Mouse (Mus musculus): ENCODE results near the gene Fuz. TPM values are rescaled to one million over a fixed set of nuclear protein-coding genes. Genes with fewer than 3 reads are reported as not detected.
A peak's percentile ranks its signal among the peaks of the same experiment; 100 is the strongest.
"Not testable (repeated sequence)": the region's sequence is repeated elsewhere in the genome, so short reads cannot be mapped to it uniquely, and the experiment has no call there.

Gene Fuz
- total RNA-seq, 2 experiments from 2014 or later, result 17.8 to 19.0 TPM

DNA sequence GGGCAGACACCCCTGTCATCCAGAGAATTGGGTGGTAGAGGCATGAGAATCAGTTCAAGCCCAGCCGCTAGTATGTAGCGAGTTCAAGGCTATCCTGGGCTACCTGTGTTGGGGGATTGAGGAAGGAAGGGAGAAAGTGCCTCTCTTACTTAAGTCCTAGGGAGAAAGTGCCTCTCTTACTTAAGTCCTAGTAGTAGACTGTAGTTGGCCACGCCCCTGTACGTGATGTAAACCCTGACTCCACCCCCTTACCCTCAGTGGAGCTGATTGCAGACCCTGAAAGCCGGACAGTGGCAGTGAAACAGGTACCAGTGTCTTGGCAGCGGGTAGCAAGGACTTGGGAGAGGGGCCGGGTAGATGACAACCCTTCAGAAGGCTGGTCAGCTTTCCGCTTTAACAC is 38.0 kb upstream of the Fuz start:
- peak in 1 of 2 experiments; percentile 66 for DNase-seq (ENCODE audit: extremely low spot score in 1 of 2, low spot score in 2 of 2)
- intact Hi-C loops (cut with DNase I), result no loop called here

DNA sequence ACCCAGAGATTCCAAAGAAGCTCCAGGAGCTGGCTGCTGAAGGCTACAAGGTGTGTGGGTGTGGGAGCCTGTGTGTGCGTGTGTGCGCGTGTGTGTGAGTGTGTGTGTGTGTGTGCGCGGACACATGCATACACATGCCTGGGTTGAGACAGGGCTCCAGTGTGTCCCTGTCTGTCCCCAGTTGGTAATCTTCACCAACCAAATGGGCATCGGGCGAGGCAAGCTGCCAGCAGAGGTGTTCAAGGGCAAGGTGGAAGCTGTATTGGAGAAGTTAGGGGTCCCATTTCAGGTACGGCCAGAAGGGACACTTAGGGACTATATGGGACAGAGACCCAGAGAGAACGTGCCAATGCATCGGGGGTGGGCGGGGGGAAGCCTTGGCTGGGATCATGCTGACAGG is 36.0 kb upstream of the Fuz start:
- DNase-seq (ENCODE audit: extremely low spot score in 1 of 2, low spot score in 2 of 2), result no peak
- intact Hi-C loops (cut with DNase I), result no loop called here

DNA sequence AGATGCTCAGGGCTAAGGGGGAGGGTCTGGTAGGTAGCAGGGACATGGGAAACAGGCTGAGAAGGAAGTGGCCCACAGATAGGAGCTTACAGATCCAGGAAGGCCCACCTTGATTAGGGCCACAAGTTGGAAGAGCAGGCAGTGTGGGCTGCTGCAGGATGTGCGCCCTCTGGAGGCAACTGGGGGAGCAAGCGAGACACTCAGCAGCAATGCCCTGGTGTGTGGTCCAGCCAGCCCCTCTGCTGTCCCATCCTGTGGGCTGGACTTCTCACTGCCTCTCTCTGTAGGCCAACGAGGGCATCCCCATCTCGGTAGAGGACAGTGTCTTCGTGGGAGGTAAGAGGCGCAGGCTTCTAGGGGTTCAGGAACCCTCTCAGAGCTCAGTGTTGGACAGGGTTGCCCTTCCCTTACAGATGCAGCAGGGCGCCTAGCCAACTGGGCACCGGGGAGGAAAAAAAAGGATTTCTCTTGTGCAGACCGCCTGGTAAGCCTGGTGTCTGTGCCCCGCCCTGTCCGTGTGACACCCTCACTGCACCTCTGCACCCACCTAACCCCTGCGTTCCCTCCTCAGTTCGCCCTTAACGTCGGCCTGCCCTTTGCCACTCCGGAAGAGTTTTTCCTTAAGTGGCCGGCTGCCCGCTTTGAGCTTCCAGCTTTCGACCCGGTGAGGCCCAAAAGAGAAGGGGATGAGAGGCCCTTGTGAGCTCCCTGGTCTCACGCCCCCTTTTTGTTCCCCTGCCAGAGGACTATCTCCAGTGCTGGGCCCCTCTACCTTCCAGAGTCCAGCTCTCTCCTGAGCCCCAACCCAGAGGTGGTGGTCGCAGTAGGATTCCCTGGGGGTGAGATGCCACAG is 35.1 kb upstream of the Fuz start:
- intact Hi-C loops (cut with DNase I), result no loop called here
- peak in 1 of 2 experiments; percentile 86 for DNase-seq (ENCODE audit: extremely low spot score in 1 of 2, low spot score in 2 of 2)

DNA sequence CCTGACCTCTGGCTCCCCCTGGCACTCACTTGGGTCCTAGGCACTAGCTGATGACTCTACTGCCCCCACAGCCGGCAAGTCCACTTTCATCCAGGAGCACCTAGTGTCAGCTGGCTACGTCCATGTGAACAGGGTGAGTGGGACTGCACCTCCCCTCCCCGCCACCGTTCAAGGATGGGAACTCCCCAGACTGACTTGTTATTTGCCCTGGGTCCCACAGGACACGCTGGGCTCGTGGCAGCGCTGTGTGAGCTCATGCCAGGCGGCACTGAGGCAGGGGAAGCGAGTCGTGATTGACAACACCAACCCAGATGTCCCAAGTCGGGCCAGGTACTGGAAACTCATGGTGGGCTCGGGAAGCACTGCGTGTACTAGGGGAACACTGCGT is 34.5 kb upstream of the Fuz start:
- intact Hi-C loops (cut with DNase I), result no loop called here
- no peak for DNase-seq (ENCODE audit: extremely low spot score in 1 of 2, low spot score in 2 of 2)

DNA sequence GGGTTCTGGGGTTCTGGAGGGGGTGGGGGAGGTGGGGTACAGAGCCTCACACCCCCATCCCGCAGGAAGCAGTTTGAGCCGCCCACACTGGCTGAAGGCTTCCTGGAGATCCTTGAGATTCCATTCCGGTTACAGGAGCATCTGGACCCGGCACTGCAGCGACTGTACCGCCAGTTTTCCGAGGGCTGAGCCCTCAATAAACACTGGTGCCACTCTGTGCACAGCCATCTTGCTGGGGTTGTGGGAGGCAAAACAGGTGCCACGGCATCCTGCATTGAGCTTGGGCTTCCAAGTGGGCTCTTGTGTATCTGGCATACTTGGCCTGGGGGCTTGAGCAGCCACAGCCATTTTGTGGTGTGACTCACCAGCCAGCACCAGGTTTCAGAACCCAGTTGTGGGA is 33.4 kb upstream of the Fuz start:
- no peak for DNase-seq (ENCODE audit: extremely low spot score in 1 of 2, low spot score in 2 of 2)
- intact Hi-C loops (cut with DNase I), result no loop called here

DNA sequence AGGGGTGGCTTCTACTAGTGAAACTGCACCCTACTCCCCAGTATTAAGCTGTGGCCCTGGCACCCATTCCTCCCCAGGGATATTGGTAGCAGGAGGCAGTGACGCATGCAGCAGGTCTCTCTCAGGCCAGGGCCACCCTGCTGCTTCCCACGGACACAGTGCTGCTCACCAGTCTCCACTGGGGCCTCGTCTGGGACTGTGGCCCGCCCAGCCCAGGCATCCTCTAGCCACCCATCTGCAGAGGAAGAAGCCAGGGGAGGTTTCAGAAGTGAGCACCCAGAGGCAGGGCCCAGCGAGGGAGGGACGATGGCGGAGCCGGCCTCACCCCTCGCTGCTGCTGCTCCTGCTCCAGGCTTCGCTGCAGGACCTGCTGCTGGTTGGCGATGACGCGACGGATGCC is 32.7 kb upstream of the Fuz start:
- DNase-seq (ENCODE audit: extremely low spot score in 1 of 2, low spot score in 2 of 2), result no peak
- intact Hi-C loops (cut with DNase I), result no loop called here

DNA sequence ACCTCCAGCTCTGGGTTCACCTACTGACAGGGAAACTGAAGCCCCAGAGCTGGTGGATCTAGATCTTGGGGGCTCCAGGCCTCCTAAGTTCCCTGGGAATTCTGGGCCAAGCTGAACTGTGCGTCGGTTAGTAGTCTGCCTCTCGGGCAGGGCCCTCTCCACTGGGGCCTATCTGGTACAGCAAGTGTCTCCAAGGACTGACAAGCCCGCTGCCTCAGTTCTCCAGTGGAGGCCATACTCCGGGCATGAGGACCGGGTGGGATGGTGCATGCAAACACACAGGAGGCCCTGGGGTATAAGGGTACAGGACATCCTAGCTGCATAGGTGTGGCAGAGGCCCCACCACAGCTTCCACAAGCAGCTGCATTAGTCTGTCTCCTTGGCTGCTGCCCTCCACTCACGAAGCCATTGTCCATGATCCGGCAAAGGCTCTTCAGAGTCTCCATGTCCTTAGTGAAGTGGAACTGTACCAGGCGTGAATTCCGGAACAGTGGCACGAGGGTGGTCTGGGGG is 31.8 kb upstream of the Fuz start:
- DNase-seq (ENCODE audit: extremely low spot score in 1 of 2, low spot score in 2 of 2), result no peak
- intact Hi-C loops (cut with DNase I), result no loop called here

DNA sequence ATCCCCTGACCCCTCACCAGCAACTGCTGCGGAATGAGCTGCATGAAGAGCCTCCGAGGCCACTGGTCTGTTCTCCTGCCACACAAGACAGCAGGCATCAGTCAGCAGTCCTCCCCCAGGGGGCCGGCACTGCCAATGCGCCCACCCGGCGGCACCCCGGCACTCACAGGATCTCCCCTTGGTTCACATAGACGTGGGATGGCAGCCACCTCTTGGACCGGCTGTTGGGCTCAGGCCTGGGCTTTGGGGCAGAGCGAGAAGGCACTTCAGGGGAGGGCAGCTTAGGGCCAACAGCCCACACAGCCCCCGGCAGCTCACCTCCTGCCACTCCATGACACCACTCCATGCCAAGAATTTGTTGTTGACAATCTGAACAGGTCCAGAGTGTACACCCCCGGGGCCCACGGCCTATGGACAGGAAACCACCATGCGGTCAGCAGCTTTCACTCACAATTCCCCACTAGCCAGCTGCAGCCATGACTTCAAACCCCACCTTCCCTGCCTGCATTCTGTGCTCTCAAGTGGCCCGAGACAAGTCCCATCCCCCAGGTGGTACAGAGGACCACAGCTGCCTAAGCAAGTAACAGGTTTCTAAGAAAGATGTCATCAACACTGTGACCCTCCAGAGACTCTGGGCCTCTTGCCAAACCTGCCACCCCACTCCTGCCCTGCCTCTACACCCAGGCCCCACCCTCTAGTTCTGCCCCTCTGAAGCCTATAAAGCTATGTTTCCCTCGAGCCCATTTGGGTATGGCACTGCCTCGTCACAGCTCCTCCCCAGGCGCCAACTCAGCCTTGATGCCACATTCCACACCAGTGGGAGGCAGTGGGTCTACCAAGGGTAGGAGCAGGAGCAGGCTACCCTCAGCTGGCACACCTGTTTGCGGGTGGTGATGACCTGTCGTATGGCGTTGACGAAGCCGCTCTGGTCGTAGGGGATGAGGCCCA is 31.0 kb upstream of the Fuz start:
- DNase-seq (ENCODE audit: extremely low spot score in 1 of 2, low spot score in 2 of 2), result peak in 1 of 2 experiments; percentile 61
- intact Hi-C loops (cut with DNase I), result no loop called here

DNA sequence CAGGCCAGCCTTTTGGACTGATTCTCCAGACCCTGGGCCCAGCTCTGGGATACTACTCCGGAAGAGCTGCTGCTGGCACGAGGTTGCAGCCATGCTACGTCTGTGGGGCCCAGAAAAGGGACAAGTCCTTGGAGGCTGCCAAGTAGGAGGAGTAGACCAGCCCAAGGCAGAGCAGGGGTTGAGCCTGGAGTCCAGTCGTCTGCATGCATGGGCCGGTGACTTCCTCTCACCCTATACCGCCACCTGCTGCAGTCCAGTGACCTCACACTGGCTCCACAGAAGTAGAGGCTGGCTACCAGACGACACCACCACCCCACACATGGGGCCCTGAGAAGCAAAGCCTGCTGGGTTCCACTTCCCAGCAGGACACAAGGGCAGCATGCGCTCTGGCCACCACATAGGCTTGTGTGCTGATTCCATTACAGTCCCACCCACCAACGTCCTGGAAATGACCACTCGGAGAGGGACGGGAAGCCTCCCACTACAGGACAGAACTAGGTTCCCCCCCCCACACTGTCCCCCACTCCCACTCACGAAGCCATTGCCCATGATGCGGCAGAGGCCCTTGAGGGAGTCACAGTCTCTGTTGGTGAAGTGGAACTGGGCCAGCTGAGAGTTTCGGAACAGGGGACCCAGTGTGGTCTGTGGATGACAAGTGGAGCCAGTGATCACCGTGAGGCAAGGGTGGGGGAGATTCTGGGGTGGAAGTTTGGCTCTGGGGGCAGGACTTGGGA is 29.4 kb upstream of the Fuz start:
- intact Hi-C loops (cut with DNase I), result no loop called here
- peak in 1 of 2 experiments; percentile 79 for DNase-seq (ENCODE audit: extremely low spot score in 1 of 2, low spot score in 2 of 2)

DNA sequence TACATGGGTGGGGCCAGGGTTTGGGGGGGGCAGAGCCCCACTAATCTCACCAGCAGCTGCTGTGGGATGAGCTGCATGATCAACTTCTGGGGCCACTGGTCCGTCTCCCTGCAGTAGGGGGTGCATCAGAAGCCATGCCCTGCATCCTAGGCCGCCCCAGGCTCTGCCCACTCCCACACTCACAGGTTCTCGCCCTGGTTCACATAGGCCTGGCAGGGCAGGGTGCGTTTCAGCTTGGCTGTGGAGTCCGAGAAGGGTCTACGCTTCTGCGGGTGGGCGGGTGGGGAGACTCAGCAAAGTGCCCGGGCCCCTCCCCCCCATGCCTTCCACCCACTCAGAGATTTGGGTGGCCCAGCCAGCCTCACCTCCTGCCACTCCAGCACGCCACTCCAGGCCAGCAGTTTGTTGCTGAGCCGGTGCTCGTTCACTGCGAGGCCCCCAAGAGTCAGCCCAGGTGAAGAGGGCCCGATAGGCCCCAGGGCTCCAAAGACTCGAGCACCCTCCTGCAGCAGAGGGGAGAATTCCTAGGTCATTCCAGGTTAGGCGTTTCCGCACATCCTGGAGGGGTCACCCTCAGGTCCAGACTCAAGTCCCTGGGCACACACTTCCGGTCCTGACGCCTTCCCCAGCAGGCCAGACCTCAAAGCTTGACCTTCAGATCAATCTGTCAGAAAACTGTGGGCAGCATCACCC is 28.7 kb upstream of the Fuz start:
- intact Hi-C loops (cut with DNase I), result no loop called here

DNA sequence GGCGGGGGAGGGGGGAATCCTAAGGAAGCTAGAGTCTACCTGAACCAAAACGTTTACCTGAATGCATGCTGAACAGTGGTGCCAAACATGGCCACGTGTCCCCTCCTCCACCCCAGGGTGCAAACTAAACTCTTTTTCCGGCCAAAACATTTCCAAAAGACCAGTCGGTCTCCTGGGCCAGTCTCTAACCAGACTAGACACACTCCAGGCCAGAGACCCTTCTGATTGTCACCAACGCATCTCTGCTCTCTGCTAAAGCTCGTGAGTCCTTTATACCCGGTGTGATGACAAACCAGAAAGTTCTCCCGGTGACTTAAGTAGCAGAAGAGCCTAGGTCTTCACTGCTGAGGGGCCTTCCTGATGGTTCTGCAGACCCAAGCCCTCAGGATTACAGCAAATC is 28.1 kb upstream of the Fuz start:
- DNase-seq (ENCODE audit: extremely low spot score in 1 of 2, low spot score in 2 of 2), result no peak
- intact Hi-C loops (cut with DNase I), result no loop called here

More for the DNA sequence above, 28.7 kb upstream of the Fuz start:
- DNase-seq (ENCODE audit: extremely low spot score in 1 of 2, low spot score in 2 of 2), result no peak

DNA sequence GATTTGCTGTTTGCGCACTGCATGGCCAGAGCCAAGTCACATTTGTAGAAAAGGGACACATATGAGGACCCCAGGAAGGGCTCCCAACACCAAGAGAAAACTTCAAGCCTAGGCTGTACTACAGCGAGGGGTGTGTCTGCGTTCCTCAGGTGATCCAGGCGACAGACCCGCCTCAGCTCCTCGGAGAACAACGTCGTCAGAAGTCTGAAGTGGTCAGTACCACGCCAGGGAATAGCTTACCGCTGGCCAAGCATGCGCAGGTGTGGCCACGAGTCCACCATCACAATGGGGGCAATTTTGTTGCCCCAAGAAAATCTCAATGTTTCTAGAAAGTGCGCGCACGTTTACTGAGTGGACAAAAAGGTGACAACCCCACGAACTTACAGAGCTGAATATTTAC is 27.4 kb upstream of the Fuz start:
- intact Hi-C loops (cut with DNase I), result no loop called here
- DNase-seq (ENCODE audit: extremely low spot score in 1 of 2, low spot score in 2 of 2), result no peak

DNA sequence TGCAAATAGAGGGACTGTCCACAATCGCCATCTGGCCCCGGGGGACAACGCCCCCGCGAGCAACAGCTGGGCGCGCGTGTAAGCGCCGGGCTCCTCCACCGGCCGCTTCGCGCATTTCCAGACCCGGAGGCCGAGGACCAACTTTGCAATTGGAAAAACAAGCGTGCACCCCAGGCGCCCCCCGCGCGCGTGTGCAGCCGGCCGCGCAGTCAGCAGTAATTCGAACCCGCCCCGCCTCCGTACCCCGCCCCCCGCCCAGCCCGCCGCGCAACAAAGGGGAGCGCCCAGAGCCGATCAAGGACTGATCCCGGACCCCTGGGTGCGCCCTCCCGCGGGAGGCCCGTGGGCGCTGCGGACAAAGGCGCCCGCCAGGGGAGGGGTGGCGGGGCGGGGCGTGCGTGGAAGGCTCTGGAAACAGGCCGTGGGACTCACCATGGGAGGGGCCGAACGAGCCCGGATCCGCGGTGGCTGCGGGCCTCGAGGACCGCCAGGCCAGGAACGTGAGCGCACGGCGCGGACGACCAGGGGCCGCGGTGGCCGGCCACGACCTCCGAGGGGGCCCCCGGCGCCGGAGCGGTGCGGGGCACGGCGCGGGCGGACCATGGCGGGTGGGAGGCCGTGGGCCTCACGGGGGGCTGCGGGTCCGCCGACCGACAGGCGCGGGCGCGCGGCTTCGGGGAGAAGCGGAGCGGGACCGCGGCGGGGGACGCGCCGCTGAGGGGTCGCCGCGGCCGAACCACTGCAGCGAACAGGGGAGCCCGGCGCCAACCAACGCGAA is 26.8 kb upstream of the Fuz start:
- intact Hi-C loops (cut with DNase I), result no loop called here
- DNase-seq (ENCODE audit: extremely low spot score in 1 of 2, low spot score in 2 of 2), result peak in 1 of 2 experiments; percentile 81

DNA sequence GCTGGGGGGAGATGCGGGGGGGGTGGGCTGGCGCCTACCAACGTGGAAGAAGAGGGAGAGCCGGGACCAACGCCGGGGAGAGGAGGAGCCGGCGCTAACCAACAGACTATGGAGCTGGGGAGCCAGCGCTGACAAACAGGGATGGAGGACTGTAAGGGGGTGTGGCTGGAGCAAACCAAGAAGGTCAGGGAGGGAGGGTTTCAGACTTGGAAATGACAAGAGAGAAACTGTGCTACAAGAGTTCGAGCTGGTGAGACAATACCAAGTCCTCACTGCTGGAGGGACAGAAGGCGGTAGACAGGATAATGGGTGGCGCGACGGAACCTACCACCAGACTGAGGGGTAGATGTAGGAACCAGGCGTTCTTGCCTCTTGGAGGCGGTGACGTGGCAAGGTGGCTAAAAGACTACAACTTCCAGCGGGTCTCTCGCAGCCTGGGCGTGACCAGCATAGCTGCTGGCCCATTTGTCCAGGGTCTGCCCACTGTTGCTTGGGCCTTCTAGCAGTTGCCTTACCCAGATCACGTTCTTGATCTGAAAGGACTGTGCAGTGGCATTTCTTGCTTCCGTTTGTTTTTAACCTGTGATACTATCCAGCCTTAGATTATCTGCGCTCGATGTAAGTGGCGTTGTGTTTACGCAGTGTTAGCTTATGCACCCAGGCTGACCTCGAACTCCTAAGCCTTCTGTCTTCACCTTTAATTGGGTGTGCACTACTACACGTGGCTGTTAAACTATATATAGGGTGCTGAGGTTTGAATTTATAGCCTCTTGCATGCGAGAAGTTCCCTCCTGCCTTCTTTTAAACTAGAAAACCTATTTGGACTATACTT is 26.0 kb upstream of the Fuz start, which contains the start of gene Ptov1:
Gene Ptov1, minus strand, starts transcription at position 92 of the 832 bp plus-strand sequence.
- intact Hi-C loops (cut with DNase I), result no loop called here
- peak; percentile 96 to 97 for DNase-seq (ENCODE audit: extremely low spot score in 1 of 2, low spot score in 2 of 2)

DNA sequence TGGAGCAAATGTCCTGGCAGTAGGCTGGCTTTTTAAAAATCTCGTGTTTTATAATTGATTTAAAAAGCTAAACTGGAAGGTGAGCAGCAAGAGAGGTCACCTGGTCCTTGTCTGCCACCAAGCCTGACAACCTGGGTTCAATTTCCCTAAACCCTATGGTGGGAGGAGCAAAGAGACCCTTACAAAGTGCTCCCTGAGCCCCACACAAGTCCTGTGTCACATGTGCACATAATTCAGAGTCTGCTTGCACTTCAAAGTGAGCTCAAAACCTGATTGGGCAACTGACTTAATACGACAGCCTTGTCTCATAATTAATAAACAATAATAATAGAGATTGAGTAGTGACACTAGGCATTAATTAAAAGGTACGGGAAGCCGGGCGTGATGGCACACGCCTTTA is 25.3 kb upstream of the Fuz start:
- no peak for DNase-seq (ENCODE audit: extremely low spot score in 1 of 2, low spot score in 2 of 2)
- intact Hi-C loops (cut with DNase I), result no loop called here

DNA sequence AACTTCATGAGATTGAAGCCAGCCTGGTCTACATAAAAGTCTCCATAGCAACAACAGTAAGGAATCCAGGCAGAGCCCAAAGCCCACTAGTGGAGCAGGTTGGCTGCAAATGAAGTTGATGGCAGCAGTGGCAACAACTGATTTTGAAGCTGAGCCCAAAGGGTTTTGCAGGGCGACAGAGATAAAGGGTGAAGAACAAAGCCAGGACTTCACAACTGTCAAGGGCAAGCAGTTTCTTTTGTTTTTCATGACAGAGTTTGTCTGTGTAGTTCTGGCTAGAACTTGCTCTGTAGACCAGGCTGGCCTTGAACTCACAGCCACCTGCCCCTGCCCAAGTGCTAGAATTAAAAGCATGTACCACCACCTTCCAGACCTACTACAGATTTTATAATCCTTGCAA is 24.7 kb upstream of the Fuz start:
- intact Hi-C loops (cut with DNase I), result no loop called here

DNA sequence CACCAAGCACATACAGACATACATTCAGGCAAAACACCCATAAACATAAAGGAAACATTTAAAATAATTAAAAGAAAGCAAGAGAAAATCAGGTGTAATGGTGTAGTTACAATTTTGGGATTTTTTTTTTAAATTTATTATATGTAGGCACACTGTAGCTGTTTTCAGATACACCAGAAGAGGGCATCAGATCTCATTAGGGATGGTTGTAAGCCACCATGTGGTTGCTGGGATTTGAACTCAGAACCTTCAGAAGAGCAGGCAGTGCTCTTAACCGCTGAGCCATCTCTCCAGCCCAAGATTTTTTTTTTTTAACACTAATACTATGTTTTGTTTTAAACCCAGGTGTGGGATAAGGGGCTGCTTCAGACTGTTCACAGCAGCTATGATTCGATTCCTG is 24.1 kb upstream of the Fuz start:
- DNase-seq (ENCODE audit: extremely low spot score in 1 of 2, low spot score in 2 of 2); intact Hi-C loops (cut with DNase I): not testable (repeated sequence)

More for the DNA sequence above, 24.7 kb upstream of the Fuz start:
- no peak for DNase-seq (ENCODE audit: extremely low spot score in 1 of 2, low spot score in 2 of 2)

Measured in left cerebral cortex, postnatal 10 days (tissue).